Mouse (Mus musculus) naive thymus-derived CD4-positive, alpha-beta T cell, adult 2 months (primary cell): ENCODE measurements around the gene Nexn.

Experiments used
- DNase-seq: peaks from one replicate; pipeline ENCODE4 v3.0.0-alpha.2; 2011; ENCODE audit warnings: low read depth

The Nexn gene

GRCm38 (mm10) chr3:152266036-152266421 lies at the start of gene Nexn:
Gene Nexn (minus strand): TSS chr3:152266350.
- no peak for DNase-seq

GRCm38 (mm10) chr3:152315613-152316012 lies 49.5 kb upstream of the Nexn start:
- DNase-seq = peak; percentile 83

- DNase-seq = peak; percentile 21
These were observed 48.5 kb upstream of the Nexn start for GRCm38 (mm10) chr3:152314666-152315065.

GRCm38 (mm10) chr3:152309250-152309645 lies 43.1 kb upstream of the Nexn start:
- no peak for DNase-seq

- DNase-seq = no peak
These were observed 42.5 kb upstream of the Nexn start for GRCm38 (mm10) chr3:152308485-152309249.

- DNase-seq = no peak
These were observed 39.8 kb upstream of the Nexn start for GRCm38 (mm10) chr3:152305971-152306370.

- DNase-seq = no peak
These were observed 38.9 kb upstream of the Nexn start for GRCm38 (mm10) chr3:152305080-152305479.

GRCm38 (mm10) chr3:152304093-152304815 lies 38.1 kb upstream of the Nexn start:
- DNase-seq = no peak

GRCm38 (mm10) chr3:152302991-152303390 lies 36.8 kb upstream of the Nexn start:
- no peak for DNase-seq

GRCm38 (mm10) chr3:152300376-152301337 lies 34.5 kb upstream of the Nexn start:
- DNase-seq = no peak

GRCm38 (mm10) chr3:152295896-152296295 lies 29.7 kb upstream of the Nexn start:
- no peak for DNase-seq

GRCm38 (mm10) chr3:152294400-152294799 lies 28.2 kb upstream of the Nexn start:
- DNase-seq = no peak

GRCm38 (mm10) chr3:152293530-152294181 lies 27.5 kb upstream of the Nexn start:
- DNase-seq = no peak

- DNase-seq = no peak
These were observed 25.7 kb upstream of the Nexn start for GRCm38 (mm10) chr3:152291895-152292294.

GRCm38 (mm10) chr3:152290175-152290798 lies 24.1 kb upstream of the Nexn start:
- DNase-seq = no peak

GRCm38 (mm10) chr3:152288740-152289139 lies 22.6 kb upstream of the Nexn start:
- no peak for DNase-seq

- DNase-seq = no peak
These were observed 22.1 kb upstream of the Nexn start for GRCm38 (mm10) chr3:152288276-152288675.

- DNase-seq = no peak
These were observed 21.7 kb upstream of the Nexn start for GRCm38 (mm10) chr3:152287810-152288209.

- DNase-seq = no peak
These were observed 18.6 kb upstream of the Nexn start for GRCm38 (mm10) chr3:152284759-152285158.

GRCm38 (mm10) chr3:152284306-152284705 lies 18.2 kb upstream of the Nexn start:
- DNase-seq = no peak

GRCm38 (mm10) chr3:152282126-152282525 lies 16.0 kb upstream of the Nexn start:
- DNase-seq = no peak
